Mouse (Mus musculus) splenic B cell, adult 2 months (primary cell): Measurements from ENCODE around the gene Plcl1.
A peak's percentile ranks its signal among the peaks of the same experiment; 100 is the strongest.

Experiments
- DNase-seq: peaks from one replicate; pipeline ENCODE4 v3.0.0-alpha.2; 2011; ENCODE audit warnings: low read depth, low spot score
- H3K27me3 ChIP-seq: 2 replicates; pipeline ENCODE4 v1.6.1; 2012; ENCODE audit warnings: mild to moderate bottlenecking, low read length, moderate library complexity, mixed read lengths; ENCODE audit not compliant: control insufficient read depth, poor library complexity, insufficient read depth, severe bottlenecking
- H3K36me3 ChIP-seq: 2 replicates; pipeline ENCODE4 v1.6.1; 2012; ENCODE audit warnings: mild to moderate bottlenecking, low read length, moderate library complexity, mixed read lengths; ENCODE audit not compliant: control insufficient read depth, poor library complexity, insufficient read depth, severe bottlenecking

Gene Plcl1

DNA sequence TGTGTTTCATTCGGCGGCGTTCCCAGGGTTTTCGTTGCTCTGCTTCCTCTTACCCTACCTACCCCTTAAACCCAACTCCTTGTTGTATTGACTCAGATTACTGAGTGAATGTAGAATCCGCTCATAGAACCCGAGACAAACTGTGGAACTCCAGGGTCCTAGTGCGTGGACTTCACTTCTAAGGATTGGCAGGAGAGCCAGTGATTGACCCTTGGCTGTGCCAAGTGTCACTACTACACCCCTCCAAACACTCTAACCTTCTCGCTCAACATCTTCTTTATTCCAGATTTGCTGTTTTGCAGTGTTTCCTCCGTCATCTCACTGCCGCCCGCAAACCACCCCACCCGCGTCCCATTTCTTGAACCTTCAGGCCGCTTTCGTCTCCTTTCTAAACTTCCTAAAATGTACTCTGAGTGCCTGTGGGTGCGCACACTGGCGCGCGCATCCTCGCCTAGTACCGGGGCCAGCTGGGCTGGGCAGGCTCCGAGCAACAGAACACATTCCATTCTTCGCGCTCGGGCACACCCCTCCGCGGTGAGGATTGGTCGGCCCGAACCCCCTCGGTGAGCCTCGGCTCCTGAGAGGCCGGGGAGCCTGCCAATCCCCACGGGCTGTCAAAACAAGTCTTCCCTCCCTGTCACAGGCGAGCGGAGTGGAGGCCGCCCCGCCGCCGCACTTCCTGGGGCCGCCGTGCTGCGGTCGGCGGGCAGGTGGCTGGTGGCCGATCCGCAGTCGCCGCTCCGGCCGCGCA is at the start of gene Plcl1:
Plcl1 (plus strand) TSS at position 650 of the 751 bp plus-strand sequence.
- no peaks in the 10 kb centered on the region for H3K27me3 ChIP-seq

DNA sequence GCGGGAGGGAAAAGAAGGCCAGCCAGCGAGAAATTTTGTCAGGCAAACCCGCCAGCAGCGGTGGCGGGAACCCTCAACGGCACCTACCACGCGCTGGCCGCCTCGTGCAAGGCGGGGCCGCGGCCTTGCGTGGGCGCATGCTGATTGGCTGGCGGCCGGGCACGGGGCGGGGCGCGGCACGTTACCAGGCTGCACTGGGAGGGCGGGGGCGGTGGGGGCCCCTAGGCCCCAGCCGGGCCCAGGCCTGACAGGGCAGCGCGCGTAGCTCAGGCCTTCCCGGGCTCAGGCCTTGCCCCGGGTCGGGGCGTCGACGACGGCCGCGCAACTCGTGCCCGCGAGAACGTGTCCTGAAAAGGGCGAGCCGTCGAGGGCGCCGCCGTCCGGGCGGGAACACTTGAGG is 43.1 kb upstream of the Plcl1 start:
- no peaks in the 10 kb centered on the region for H3K36me3 ChIP-seq
- DNase-seq, result no peak
- H3K27me3 ChIP-seq, result no peaks in the 10 kb centered on the region

More for the DNA sequence above, at the start of gene Plcl1:
- peak; percentile 89 for DNase-seq
- no peaks in the 10 kb centered on the region for H3K36me3 ChIP-seq

DNA sequence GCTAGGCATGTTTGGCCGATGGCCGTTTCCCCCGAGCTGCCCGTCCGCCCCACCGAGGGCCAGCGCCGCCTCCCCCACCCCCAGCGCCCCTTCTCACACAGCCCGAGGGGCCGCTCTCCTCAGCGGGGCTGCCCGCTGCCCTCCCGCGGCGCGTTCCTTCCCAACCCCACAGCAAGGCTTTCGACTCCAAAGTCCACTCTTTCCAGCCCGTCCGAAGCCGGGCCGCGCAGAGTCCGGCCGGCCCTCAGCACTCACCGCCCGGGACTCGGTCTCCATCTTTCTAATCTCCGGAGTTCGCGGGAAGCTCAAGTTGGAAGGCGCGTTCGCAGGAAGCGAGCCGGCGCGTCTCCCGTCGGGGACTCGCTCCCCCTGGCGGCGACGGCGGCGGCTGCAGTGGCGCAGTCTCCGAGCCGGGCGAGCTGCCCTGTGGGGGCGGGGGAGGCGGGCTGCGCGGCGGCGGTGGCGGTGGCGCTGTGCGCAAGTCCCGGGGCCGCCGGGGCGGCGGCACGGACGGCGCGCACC is 42.6 kb upstream of the Plcl1 start, which contains the start of gene Boll:
Boll (minus strand) TSS at position 426 of the 522 bp plus-strand sequence.
- Histone ChIP-seq H3K36me3 (no peaks in the 10 kb centered on the region), H3K27me3 (no peaks in the 10 kb centered on the region)
- peak; percentile 85 for DNase-seq

DNA sequence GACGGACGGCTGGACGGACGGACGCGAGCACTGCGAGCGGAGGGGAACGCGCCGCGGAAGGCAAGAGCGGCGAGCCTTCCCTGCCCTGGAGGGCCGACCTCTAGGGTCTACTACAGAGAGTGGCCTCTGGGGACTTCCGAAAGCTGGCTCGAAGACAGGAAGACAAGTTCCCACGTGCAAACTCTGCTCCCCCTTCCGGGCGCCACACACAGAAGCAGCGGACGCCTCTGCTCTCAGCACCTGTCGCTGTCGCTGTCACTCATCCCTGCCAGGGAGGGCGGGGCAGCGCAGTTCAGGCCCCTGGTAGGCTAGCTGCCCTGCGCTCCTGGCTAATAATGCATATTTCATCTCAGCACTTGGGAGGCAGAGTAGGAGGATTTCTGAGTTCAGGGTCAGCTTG is 42.1 kb upstream of the Plcl1 start:
- H3K27me3 ChIP-seq, result no peaks in the 10 kb centered on the region
- H3K36me3 ChIP-seq, result no peaks in the 10 kb centered on the region
- peak; percentile 87 for DNase-seq

DNA sequence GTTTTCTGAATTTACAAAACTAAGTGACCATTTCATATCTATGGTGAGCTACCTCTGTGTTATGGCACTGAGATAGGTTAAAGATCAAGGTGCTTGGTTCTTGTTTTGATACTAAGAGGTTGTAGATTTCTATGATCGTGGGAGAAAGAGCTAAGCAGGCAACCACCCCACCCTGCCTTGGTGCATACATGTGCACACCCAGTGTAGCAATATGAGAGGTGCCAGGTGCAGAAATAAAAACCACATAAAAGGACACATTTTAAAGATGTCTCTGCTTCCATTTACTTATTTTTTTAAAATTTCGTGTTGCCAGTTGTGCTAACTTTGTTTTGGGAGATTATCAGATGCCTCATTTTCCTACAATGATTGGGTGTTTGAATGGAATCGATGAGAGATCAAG is 33.1 kb upstream of the Plcl1 start:
- no peaks in the 10 kb centered on the region for H3K36me3 ChIP-seq
- no peaks in the 10 kb centered on the region for H3K27me3 ChIP-seq
- DNase-seq, result no peak

DNA sequence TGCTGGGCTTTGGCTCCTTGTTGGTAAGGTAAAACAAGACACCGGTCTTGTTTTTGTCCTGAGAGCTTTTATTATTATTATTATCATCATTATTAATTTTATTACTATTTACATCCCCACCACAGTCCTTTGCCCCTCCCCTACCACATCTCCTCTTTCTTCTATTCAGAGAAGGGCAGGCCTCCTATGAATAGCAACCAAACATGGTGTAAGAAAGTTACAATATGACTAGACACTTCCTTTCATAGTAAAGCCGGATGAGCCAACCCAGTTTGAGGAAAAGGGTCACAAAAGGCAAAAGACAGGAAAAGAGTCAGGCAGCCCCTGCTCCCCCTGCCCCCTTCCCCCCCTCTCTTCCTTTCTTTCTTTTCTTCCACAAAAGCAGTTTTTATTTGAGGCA is 25.2 kb upstream of the Plcl1 start:
- Histone ChIP-seq H3K36me3 (no peaks in the 10 kb centered on the region), H3K27me3 (no peaks in the 10 kb centered on the region)
- DNase-seq, result no peak

DNA sequence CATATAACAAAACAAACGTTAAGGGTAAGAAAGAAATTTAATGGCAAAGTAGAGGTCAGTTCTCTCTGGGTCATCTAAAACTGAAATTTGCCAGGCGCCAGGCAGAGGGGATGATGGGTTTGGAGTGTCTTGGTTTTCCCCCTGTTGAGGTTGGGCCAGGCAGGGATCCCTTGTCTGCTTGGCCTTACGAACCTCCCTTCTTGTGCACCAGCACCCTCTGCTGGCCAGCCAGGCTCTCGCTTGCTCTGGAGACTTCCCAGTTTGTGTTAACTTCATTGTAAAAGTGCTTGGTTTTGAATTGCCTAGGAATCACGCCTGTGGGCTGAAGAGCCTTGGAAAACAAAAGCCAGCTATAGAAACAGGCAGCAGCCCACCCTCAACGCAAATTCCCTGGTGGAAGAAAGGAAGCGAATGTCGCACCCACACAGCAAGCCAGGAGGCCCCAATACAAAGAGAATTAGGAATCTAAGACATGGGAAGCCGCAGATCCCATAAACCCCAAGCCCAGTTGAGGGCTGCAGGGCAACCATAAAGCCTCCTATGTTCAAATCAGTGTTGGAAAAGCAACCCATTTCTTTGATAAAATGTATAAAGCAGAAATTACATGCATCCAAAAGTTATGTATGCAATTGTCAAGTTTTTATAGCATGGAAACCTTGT is 22.5 kb upstream of the Plcl1 start:
- Histone ChIP-seq H3K27me3 (no peaks in the 10 kb centered on the region), H3K36me3 (no peaks in the 10 kb centered on the region)
- DNase-seq, result peak; percentile 86

DNA sequence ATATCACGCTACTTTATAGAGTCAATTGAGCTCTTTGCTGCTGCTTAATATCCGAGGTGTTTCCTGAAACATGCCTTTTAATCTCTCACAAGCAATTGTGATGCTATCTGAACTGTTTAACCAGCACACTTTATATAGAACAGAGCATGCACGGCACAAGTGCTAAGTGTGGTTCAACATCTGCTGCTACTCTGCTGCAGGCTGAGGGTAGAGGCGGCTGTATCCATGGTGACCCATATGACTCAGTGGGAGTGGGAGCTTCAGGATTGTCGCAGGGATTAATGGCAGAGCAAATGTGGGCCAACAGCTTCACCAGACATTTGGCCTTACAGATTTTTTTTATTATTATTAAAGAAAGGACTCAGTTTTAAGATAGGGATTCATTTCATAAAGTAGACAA is 5.8 kb upstream of the Plcl1 start:
- no peaks in the 10 kb centered on the region for H3K36me3 ChIP-seq
- no peak for DNase-seq
- no peaks in the 10 kb centered on the region for H3K27me3 ChIP-seq

DNA sequence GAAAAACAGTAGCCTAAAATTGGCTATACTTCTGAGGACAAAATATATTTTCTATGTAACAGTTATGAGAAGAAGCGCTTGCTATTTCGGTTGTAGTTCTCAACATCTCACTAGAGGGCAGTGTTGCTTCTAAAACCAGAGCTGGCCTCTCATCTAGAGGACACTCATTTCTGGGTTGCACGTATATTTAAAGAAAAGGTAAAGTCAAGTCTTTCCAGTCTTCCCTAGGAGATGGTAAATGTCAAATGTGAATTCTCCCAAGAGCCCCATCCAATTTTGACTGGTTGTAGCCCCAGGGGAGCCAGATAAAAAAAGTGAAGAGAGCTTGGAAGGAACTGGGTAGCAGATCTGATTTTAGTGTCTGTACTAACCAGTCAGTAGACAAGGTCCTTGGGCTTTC is 1.3 kb upstream of the Plcl1 start:
- no peaks in the 10 kb centered on the region for H3K27me3 ChIP-seq
- peak; percentile 87 for DNase-seq
- no peaks in the 10 kb centered on the region for H3K36me3 ChIP-seq

DNA sequence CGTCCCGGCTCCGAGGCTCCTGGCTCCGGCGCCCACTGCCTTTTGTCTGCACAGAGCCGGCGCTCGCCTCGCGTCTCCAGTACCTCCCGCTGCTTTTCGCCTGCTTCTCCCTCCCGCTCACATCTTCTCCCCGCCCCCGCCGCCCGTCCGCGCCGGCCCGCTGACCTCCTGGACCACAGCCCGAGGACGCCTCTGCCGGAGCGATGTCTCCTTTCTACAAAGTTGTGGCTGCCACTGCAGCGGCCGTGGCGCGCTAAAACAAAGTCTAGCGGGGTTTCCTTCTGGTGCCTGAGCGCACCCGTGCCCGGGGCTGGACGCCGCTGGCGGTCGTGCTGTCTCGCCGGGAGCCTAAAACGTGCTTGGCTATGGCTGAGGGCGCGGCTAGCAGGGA is 297 bp downstream of the Plcl1 start:
- Histone ChIP-seq H3K27me3 (no peaks in the 10 kb centered on the region), H3K36me3 (no peaks in the 10 kb centered on the region)
- DNase-seq, result peak; percentile 41

DNA sequence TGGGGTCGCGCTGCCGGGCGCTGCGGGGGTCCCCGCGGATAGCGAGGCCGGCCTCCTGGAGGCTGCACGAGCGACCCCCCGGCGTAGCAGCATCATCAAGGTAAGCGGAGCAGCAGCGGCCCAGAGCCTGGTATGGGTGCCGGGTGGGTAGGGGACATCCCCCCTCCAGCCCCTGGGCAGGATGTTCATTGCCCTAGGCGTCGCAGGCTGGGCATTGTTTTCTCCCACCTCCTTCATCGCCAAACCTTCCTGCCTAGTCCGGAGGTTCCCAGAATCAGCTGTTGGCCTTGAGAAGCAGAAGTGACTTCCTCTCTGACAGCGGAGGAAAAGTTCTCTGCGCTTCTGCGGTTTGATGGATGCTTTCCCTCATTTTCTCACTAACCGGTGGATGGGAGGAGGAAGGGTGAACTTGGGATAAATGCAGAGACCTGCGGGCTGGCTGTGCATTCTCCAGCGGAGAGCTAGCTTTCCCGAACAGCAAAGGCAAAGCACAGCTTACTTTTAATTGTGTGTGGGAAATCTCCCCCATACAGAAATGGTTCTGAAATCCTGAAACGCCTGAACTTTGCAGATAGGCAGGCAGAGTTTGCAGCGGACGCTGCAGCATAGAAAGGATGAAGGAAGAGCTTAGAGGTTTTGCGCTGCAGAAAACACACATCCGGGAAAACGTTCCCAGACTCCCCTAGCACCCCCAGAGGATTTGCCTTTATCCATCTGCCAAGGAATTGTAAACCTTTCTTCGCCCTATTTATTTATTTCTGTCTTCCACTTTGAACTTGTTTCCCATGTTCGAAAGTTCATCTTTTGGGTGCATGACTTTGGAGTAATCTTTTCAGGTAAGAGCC is 1.0 kb downstream of the Plcl1 start:
- peak; percentile 18 for DNase-seq
- Histone ChIP-seq H3K27me3 (no peaks in the 10 kb centered on the region), H3K36me3 (no peaks in the 10 kb centered on the region)

DNA sequence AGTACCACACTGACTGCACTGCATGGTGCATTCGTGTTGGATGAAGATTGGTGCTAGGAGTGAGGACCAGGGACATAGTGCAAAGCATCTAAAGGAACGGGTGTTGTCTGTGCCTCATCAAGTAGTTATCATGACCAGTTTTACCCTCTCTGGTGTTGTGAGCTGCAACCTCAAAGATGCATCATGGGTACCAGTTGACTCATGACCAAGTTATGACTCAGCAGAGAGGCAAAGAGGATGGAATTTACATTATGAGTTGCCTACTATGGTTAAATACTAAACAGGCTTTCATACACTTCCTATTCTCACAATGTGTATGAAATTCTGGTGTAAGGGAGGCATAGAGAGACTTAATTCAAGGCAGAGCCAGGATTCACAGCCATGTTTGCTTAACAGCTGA is 4.9 kb downstream of the Plcl1 start:
- DNase-seq, result no peak
- no peaks in the 10 kb centered on the region for H3K36me3 ChIP-seq
- H3K27me3 ChIP-seq, result no peaks in the 10 kb centered on the region

DNA sequence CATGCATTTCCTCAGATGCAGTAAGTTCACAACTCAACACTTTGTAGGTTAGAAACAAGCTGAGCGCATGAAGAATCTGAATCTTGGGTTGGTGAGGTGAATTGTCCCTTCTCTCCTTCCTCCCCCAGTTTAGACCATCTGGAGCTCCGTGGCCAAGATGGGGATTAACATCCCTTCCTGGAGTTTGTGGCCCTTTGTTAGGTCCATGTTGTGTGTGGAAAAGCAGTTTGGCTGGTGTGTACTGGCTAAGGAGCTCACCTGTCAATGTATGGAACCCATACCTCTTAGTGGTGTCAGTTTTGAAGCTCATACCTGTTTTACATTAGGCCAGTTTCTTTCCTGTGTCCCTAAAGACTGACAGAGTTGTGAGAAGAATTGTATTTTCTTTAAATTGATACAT is 5.4 kb downstream of the Plcl1 start:
- no peak for DNase-seq
- Histone ChIP-seq H3K36me3 (no peaks in the 10 kb centered on the region), H3K27me3 (no peaks in the 10 kb centered on the region)

DNA sequence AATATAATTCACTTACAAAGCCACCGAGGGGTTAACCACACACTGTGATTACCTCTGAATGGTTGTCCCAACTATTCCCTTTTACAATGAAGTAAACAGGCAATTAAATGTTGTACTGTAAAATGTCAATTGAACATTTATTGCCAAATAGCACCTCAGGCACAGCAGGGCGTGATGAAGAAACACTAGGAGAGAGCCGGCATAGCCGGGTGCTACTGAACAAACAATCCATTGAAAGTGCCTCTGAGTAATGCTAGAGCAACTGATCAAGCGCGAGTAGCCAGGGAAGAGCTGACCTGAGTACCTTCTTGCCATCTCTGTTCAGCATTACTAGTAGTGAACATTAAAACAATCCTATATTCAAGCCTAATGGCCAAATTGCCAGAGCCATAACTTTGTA is 6.8 kb downstream of the Plcl1 start:
- DNase-seq, result no peak
- Histone ChIP-seq H3K36me3 (no peaks in the 10 kb centered on the region), H3K27me3 (no peaks in the 10 kb centered on the region)

DNA sequence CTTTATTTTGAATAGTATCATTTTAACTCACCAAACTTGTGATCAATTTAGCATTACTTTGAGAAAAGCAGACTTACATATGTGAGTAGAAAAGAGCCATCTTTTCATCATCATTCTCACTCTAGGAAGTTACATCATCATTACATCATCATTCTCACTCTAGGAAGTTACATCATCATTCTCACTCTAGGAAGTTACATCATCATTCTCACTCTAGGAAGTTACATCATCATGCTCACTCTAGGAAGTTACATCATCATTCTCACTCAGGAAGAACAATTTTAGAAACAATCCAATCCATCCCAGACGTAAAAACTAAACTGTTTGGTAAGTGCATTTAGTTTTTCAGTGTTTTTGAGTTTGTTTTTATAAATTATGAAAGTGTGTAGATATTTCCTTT is 7.8 kb downstream of the Plcl1 start:
- no peak for DNase-seq
- H3K27me3 ChIP-seq, result no peaks in the 10 kb centered on the region
- no peaks in the 10 kb centered on the region for H3K36me3 ChIP-seq
